Mouse (Mus musculus): ENCODE results near the gene Myl3. TPM values are rescaled to one million over a fixed set of nuclear protein-coding genes. Genes with fewer than 3 reads are reported as not detected.
A peak's percentile ranks its signal among the peaks of the same experiment; 100 is the strongest.

Myl3 gene
- polyA plus RNA-seq, 1 experiment from 2014 or later, result not detected

- TF ChIP-seq CTCF (IDR thresholded peaks at IDR 0.05; ENCODE audit: low read depth), result no peak
- H3K9ac ChIP-seq (ENCODE audit: low read depth, low read length), result no peak overlapping the region
- no peak overlapping the region for H3K27ac ChIP-seq (ENCODE audit: low read depth, low read length)
Observed at GRCm38 (mm10) chr9:110712545-110712944, 29.1 kb upstream of the Myl3 start.

GRCm38 (mm10) chr9:110713389-110713788 lies 28.3 kb upstream of the Myl3 start:
- peak; percentile 32 for ATAC-seq

More at GRCm38 (mm10) chr9:110712545-110712944, 29.1 kb upstream of the Myl3 start:
- H3K27me3 ChIP-seq (replicated peaks; ENCODE audit: control insufficient read depth, insufficient read depth, low read length), result no peaks in the 10 kb centered on the region
- H3K36me3 ChIP-seq (ENCODE audit: control insufficient read depth, insufficient read depth), result peaks cover 24% of the 10 kb centered on the region
- no peak overlapping the region for H3K4me3 ChIP-seq (ENCODE audit: low read depth, low read length)
- H3K9me3 ChIP-seq (ENCODE audit: control insufficient read depth), result no peaks in the 10 kb centered on the region
- no peaks in the 10 kb centered on the region for H3K4me1 ChIP-seq (replicated peaks; ENCODE audit: control insufficient read depth, insufficient read depth, low read length)
- no peak for ATAC-seq
- WGBS, result 70% methylated on average over 4 of the region's 4 CpGs
- no peak overlapping the region for H3K4me2 ChIP-seq (replicated peaks; ENCODE audit: low read depth)

GRCm38 (mm10) chr9:110715426-110715825 lies 26.2 kb upstream of the Myl3 start:
- TF ChIP-seq CTCF (IDR thresholded peaks at IDR 0.05; ENCODE audit: low read depth), result peak; percentile 54
- H3K9me3 ChIP-seq (ENCODE audit: control insufficient read depth), result no peaks in the 10 kb centered on the region
- H3K9ac ChIP-seq (ENCODE audit: low read depth, low read length), result no peak overlapping the region
- no peak overlapping the region for H3K4me3 ChIP-seq (ENCODE audit: low read depth, low read length)
- peaks cover 16% of the 10 kb centered on the region for H3K36me3 ChIP-seq (ENCODE audit: control insufficient read depth, insufficient read depth)
- H3K27ac ChIP-seq (ENCODE audit: low read depth, low read length), result no peak overlapping the region
- 75% methylated on average over 1 of the region's 1 CpGs for WGBS
- no peaks in the 10 kb centered on the region for H3K4me1 ChIP-seq (replicated peaks; ENCODE audit: control insufficient read depth, insufficient read depth, low read length)
- no peak overlapping the region for H3K4me2 ChIP-seq (replicated peaks; ENCODE audit: low read depth)
- H3K27me3 ChIP-seq (replicated peaks; ENCODE audit: control insufficient read depth, insufficient read depth, low read length), result no peaks in the 10 kb centered on the region
- no peak for ATAC-seq

More at GRCm38 (mm10) chr9:110713389-110713788, 28.3 kb upstream of the Myl3 start:
- Histone ChIP-seq H3K27me3 (replicated peaks; ENCODE audit: control insufficient read depth, insufficient read depth, low read length) (no peaks in the 10 kb centered on the region), H3K4me3 (ENCODE audit: low read depth, low read length) (no peak overlapping the region), H3K36me3 (ENCODE audit: control insufficient read depth, insufficient read depth) (peaks cover 24% of the 10 kb centered on the region), H3K4me1 (replicated peaks; ENCODE audit: control insufficient read depth, insufficient read depth, low read length) (no peaks in the 10 kb centered on the region), H3K27ac (ENCODE audit: low read depth, low read length) (no peak overlapping the region), H3K9me3 (ENCODE audit: control insufficient read depth) (no peaks in the 10 kb centered on the region), H3K9ac (ENCODE audit: low read depth, low read length) (no peak overlapping the region), H3K4me2 (replicated peaks; ENCODE audit: low read depth) (no peak overlapping the region)
- TF ChIP-seq CTCF (IDR thresholded peaks at IDR 0.05; ENCODE audit: low read depth), result no peak
- 24% methylated on average over 1 of the region's 1 CpGs for WGBS

DNA sequence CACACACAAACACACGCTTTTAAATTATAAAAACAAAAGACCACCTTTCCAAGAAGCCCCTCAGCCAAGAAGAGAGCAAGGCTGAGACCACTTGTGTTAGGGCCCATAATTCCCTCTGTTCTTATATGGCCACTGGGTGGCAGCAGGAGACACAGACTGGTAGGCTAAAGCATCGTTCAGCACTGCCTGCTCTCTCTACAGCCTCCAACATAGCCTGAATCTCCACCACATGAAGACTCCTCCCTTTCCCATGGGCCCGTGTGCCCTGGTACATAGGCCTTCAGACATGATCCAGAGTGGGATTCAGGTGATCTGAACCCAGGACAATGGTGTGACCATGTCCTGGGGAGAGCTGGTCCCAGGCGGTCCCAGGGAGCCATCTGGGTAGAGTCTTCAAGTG lies 24.9 kb upstream of the Myl3 start:
- Histone ChIP-seq H3K27ac (ENCODE audit: low read depth, low read length) (no peak overlapping the region), H3K36me3 (ENCODE audit: control insufficient read depth, insufficient read depth) (peaks cover 4% of the 10 kb centered on the region), H3K4me3 (ENCODE audit: low read depth, low read length) (no peak overlapping the region), H3K4me2 (replicated peaks; ENCODE audit: low read depth) (no peak overlapping the region), H3K4me1 (replicated peaks; ENCODE audit: control insufficient read depth, insufficient read depth, low read length) (no peaks in the 10 kb centered on the region), H3K27me3 (replicated peaks; ENCODE audit: control insufficient read depth, insufficient read depth, low read length) (no peaks in the 10 kb centered on the region), H3K9ac (ENCODE audit: low read depth, low read length) (no peak overlapping the region), H3K9me3 (ENCODE audit: control insufficient read depth) (no peaks in the 10 kb centered on the region)
- 36% methylated on average over 4 of the region's 4 CpGs for WGBS
- peak; percentile 91 for TF ChIP-seq CTCF (IDR thresholded peaks at IDR 0.05; ENCODE audit: low read depth)
- no peak for ATAC-seq

GRCm38 (mm10) chr9:110718071-110718470 lies 23.6 kb upstream of the Myl3 start:
- no peaks in the 10 kb centered on the region for H3K27me3 ChIP-seq (replicated peaks; ENCODE audit: control insufficient read depth, insufficient read depth, low read length)
- no peak overlapping the region for H3K4me2 ChIP-seq (replicated peaks; ENCODE audit: low read depth)
- no peak for TF ChIP-seq CTCF (IDR thresholded peaks at IDR 0.05; ENCODE audit: low read depth)
- no peak overlapping the region for H3K9ac ChIP-seq (ENCODE audit: low read depth, low read length)
- H3K36me3 ChIP-seq (ENCODE audit: control insufficient read depth, insufficient read depth), result no peaks in the 10 kb centered on the region
- H3K4me3 ChIP-seq (ENCODE audit: low read depth, low read length), result no peak overlapping the region
- H3K4me1 ChIP-seq (replicated peaks; ENCODE audit: control insufficient read depth, insufficient read depth, low read length), result no peaks in the 10 kb centered on the region
- 90% methylated on average over 6 of the region's 6 CpGs for WGBS
- no peak for ATAC-seq
- H3K27ac ChIP-seq (ENCODE audit: low read depth, low read length), result no peak overlapping the region
- no peaks in the 10 kb centered on the region for H3K9me3 ChIP-seq (ENCODE audit: control insufficient read depth)

GRCm38 (mm10) chr9:110718810-110719209 lies 22.9 kb upstream of the Myl3 start:
- Histone ChIP-seq H3K4me2 (replicated peaks; ENCODE audit: low read depth) (no peak overlapping the region), H3K9ac (ENCODE audit: low read depth, low read length) (no peak overlapping the region), H3K27me3 (replicated peaks; ENCODE audit: control insufficient read depth, insufficient read depth, low read length) (no peaks in the 10 kb centered on the region), H3K4me1 (replicated peaks; ENCODE audit: control insufficient read depth, insufficient read depth, low read length) (no peaks in the 10 kb centered on the region), H3K27ac (ENCODE audit: low read depth, low read length) (no peak overlapping the region), H3K36me3 (ENCODE audit: control insufficient read depth, insufficient read depth) (no peaks in the 10 kb centered on the region), H3K4me3 (ENCODE audit: low read depth, low read length) (no peak overlapping the region), H3K9me3 (ENCODE audit: control insufficient read depth) (no peaks in the 10 kb centered on the region)
- ATAC-seq, result no peak
- WGBS, result 62% methylated on average over 3 of the region's 3 CpGs
- no peak for TF ChIP-seq CTCF (IDR thresholded peaks at IDR 0.05; ENCODE audit: low read depth)

GRCm38 (mm10) chr9:110719977-110720376 lies 21.7 kb upstream of the Myl3 start:
- ATAC-seq, result no peak
- Histone ChIP-seq H3K27me3 (replicated peaks; ENCODE audit: control insufficient read depth, insufficient read depth, low read length) (no peaks in the 10 kb centered on the region), H3K36me3 (ENCODE audit: control insufficient read depth, insufficient read depth) (peaks cover 5% of the 10 kb centered on the region), H3K4me2 (replicated peaks; ENCODE audit: low read depth) (no peak overlapping the region), H3K9me3 (ENCODE audit: control insufficient read depth) (no peaks in the 10 kb centered on the region), H3K4me3 (ENCODE audit: low read depth, low read length) (no peak overlapping the region), H3K4me1 (replicated peaks; ENCODE audit: control insufficient read depth, insufficient read depth, low read length) (no peaks in the 10 kb centered on the region), H3K27ac (ENCODE audit: low read depth, low read length) (no peak overlapping the region), H3K9ac (ENCODE audit: low read depth, low read length) (no peak overlapping the region)
- 55% methylated on average over 5 of the region's 5 CpGs for WGBS
- no peak for TF ChIP-seq CTCF (IDR thresholded peaks at IDR 0.05; ENCODE audit: low read depth)
